Mouse (Mus musculus) forebrain, embryonic 16.5 days (tissue): ENCODE data around the gene Rps19. TPM values are rescaled to one million over a fixed set of nuclear protein-coding genes. Genes with fewer than 3 reads are reported as not detected.

Experiments used
- ATAC-seq: fragments of 200-750 bp; cut with Nextera tagmentation; 2 replicates; pipeline ENCODE4 v1.8.0; 2017; ENCODE audit warnings: mild to moderate bottlenecking, moderate library complexity
- H3K27ac ChIP-seq: fragments of 300-500 bp; sonication (generic); 2 replicates; pipeline ENCODE4 v1.5.1; 2014; ENCODE audit warnings: low read length, control low read depth
- H3K27me3 ChIP-seq: fragments of 300-500 bp; sonication (generic); replicated peaks from 2 replicates; pipeline ENCODE4 v1.6.1; 2014; ENCODE audit warnings: low read length; ENCODE audit not compliant: control insufficient read depth, insufficient read depth
- H3K36me3 ChIP-seq: fragments of 300-500 bp; sonication (generic); 2 replicates; pipeline ENCODE4 v1.6.1; 2014; ENCODE audit not compliant: control insufficient read depth, insufficient read depth
- H3K4me1 ChIP-seq: fragments of 300-500 bp; sonication (generic); replicated peaks from 2 replicates; pipeline ENCODE4 v1.6.1; 2014; ENCODE audit warnings: low read length; ENCODE audit not compliant: control insufficient read depth, insufficient read depth
- H3K4me2 ChIP-seq: fragments of 300-500 bp; sonication (generic); 2 replicates; pipeline ENCODE4 v1.6.1; 2014; ENCODE audit warnings: mild to moderate bottlenecking, low read length, control low read depth
- H3K4me3 ChIP-seq: fragments of 300-500 bp; sonication (generic); replicated peaks from 2 replicates; pipeline ENCODE4 v1.5.1; 2014; ENCODE audit warnings: mild to moderate bottlenecking, low read length, control low read depth
- H3K9ac ChIP-seq: fragments of 300-500 bp; sonication (generic); replicated peaks from 2 replicates; pipeline ENCODE4 v1.6.1; 2014; ENCODE audit warnings: low read depth, low read length, control low read depth
- H3K9me3 ChIP-seq: fragments of 300-500 bp; sonication (generic); 2 replicates; pipeline ENCODE4 v1.6.1; 2016; ENCODE audit warnings: low read length; ENCODE audit not compliant: control insufficient read depth
- WGBS: fragments of 180-500 bp; shearing (Covaris S2); extraction: QIAGEN DNeasy Blood & Tissue Kit; methylation state at CpG from one replicate; pipeline ENCODE4 v1.1.7; 2014; 5-methylcytosine and 5-hydroxymethylcytosine counted together
- polyA plus RNA-seq: library from polyadenylated mRNA; unstranded; fragments of >200 nt; fragmentation: Nextera tagmentation; extraction: Ambion mirVana; gene quantifications from 2 replicates; pipeline ENCODE4 v1.2.1, GENCODE M21; 2015

Rps19 gene
- polyA plus RNA-seq, 1 experiment from 2014 or later: 1,290 TPM

DNA sequence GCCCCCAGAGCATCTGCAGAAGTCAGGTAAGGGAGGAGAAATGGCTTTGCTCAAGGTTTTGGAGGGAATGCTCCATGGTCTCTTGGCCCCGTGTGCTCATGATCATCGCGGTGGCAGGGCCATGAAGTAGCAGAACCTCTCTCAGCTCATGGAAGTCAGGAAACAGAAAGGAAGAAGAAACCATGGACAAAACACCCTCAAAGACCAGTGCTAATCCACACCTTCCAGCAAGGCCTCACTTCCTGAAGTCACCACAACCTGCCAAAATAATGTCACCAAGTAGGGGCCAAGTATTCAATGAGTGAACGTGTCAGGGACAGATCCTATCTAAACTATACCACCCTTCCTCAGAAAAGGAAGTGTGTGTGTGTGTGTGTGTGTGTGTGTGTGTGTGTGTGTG, 21.3 kb upstream of the Rps19 start:
- H3K27ac ChIP-seq: no peak overlapping the region
- no peaks in the 10 kb centered on the region for H3K36me3 ChIP-seq
- no peak overlapping the region for H3K9ac ChIP-seq
- no peaks in the 10 kb centered on the region for H3K9me3 ChIP-seq
- no peak for ATAC-seq
- H3K4me2 ChIP-seq: no peak overlapping the region
- no peak overlapping the region for H3K4me3 ChIP-seq
- WGBS: 87% methylated on average over 4 of the region's 4 CpGs
- no peaks in the 10 kb centered on the region for H3K27me3 ChIP-seq
- no peaks in the 10 kb centered on the region for H3K4me1 ChIP-seq

DNA sequence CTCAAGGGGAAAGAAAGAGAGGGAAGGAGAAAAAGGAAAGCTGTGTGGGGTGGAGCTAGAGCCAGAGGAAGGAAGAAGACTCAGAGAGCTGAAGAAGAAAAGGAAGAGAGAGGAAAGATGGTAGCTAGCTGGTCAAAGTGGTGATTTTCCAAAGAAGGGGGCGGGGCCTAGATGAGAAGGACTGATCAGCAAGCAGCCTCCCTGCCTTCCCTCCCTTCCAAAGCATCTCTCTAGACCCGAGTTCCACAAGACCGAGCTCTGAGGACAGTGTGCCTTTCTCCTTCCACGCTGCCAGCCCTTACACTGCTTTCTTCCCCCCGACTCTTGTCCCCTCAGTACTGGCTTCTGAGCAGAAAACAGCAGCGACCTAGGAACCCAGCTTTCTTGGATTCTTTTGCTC, 20.0 kb upstream of the Rps19 start:
- no peak for ATAC-seq
- H3K9me3 ChIP-seq: no peaks in the 10 kb centered on the region
- H3K4me2 ChIP-seq: no peak overlapping the region
- H3K36me3 ChIP-seq: no peaks in the 10 kb centered on the region
- WGBS: 28% methylated on average over 6 of the region's 6 CpGs
- no peak overlapping the region for H3K27ac ChIP-seq
- no peak overlapping the region for H3K4me3 ChIP-seq
- 0 out of 2 replicates have a peak overlapping the region, but pooled peaks have one; percentile 13 for H3K9ac ChIP-seq
- H3K27me3 ChIP-seq: no peaks in the 10 kb centered on the region
- no peaks in the 10 kb centered on the region; the same call in 1 of the 2 replicates for H3K4me1 ChIP-seq

DNA sequence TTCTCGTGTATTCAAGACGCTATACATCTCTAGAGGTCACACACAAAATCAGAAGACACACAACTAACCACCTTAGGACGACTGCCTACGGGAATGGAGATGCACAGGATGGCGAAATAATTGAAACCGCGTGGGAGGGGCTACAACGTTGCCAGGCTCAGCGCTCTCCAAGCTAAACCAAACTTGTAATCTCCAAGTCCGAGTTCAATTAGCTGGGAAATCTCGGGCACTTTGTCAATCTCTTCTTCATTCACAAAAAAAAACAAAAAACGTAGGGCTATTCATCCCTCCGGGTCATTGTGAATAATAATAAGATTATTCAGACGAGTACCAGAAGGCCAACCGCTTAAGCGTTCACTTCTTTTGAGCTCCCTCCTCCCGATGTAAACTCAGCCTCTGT, 15.1 kb upstream of the Rps19 start:
- H3K9ac ChIP-seq: no peak overlapping the region
- H3K27me3 ChIP-seq: no peaks in the 10 kb centered on the region
- no peak for ATAC-seq
- H3K4me1 ChIP-seq: peaks cover 2% of the 10 kb centered on the region; the same call in 1 of the 2 replicates
- H3K27ac ChIP-seq: no peak overlapping the region
- no peaks in the 10 kb centered on the region for H3K36me3 ChIP-seq
- H3K4me2 ChIP-seq: no peak overlapping the region
- H3K9me3 ChIP-seq: no peaks in the 10 kb centered on the region
- WGBS: 20% methylated on average over 17 of the region's 17 CpGs
- no peak overlapping the region for H3K4me3 ChIP-seq

DNA sequence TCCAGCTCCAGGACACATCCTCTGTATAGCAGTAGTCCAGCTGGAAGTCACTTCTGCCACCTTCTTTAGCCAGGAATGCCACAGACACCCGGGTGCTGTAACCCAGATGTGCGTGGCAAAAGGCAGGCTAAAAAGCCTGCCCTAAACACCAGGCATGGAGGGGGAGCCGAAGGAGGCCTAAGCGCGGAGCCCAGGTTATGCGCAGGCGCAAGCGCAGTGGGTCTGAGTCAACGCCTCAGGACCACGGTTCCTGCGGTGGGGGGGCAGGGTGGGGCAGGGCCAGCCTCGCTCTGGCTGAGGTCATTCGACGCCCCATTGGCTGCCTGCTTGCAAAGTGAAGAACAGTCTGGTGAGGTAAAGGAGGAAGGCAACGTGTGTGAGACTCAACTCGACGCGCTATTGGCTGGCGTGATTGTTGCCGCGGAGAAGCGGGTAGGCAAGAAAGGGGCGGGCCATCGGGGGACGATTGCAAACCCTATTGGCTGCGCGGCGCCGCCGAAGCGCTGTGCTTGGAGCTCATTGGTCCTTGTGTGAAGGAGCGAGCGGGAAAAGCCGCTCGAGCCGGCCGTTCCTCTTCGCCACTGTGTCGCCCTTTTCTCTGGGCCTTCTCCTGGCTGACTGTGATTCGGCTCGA, 14.5 kb upstream of the Rps19 start, which contains the start of the genes Lypd4 and Dmrtc2:
Gene Lypd4 (minus strand): TSS at position 410 of the 634 bp plus-strand sequence.
Gene Dmrtc2 (plus strand): TSS at position 526 of the 634 bp plus-strand sequence.
- Histone ChIP-seq H3K4me3 (no peak within 1 kb of the TSS), H3K27ac (no peak within 1 kb of the TSS), H3K9me3 (no peaks in the 10 kb centered on the region), H3K4me2 (no peak within 1 kb of the TSS), H3K27me3 (no peaks in the 10 kb centered on the region), H3K9ac (no peak within 1 kb of the TSS), H3K36me3 (no peaks in the 10 kb centered on the region), H3K4me1 (peaks cover 2% of the 10 kb centered on the region; the same call in 1 of the 2 replicates)
- no peak for ATAC-seq
- 57% methylated on average over 41 of the region's 41 CpGs for WGBS

DNA sequence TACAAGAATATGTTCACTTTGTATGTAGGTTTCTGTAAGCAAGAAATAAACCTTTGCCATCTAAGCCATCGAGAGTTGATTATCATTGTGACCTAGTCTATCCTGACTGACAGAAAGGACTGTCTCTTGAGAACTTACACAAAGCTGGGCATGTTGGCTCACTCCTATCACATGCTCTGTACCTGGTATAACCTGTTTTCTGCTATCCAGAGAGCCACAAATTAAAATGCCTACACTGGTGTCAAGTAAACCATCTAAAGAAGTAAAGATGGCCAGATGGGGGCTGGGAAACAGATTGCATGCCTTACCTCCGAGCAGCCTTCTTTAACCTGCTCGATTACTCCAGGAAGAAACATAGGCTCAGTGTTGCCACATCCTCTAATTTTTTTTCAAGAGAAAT, 6.6 kb upstream of the Rps19 start:
- H3K9ac ChIP-seq: no peak overlapping the region
- no peaks in the 10 kb centered on the region for H3K4me1 ChIP-seq
- no peaks in the 10 kb centered on the region for H3K27me3 ChIP-seq
- WGBS: 86% methylated on average over 3 of the region's 3 CpGs
- H3K9me3 ChIP-seq: no peaks in the 10 kb centered on the region
- no peaks in the 10 kb centered on the region for H3K36me3 ChIP-seq
- no peak for ATAC-seq
- no peak overlapping the region for H3K4me3 ChIP-seq
- H3K4me2 ChIP-seq: no peak overlapping the region
- H3K27ac ChIP-seq: no peak overlapping the region

DNA sequence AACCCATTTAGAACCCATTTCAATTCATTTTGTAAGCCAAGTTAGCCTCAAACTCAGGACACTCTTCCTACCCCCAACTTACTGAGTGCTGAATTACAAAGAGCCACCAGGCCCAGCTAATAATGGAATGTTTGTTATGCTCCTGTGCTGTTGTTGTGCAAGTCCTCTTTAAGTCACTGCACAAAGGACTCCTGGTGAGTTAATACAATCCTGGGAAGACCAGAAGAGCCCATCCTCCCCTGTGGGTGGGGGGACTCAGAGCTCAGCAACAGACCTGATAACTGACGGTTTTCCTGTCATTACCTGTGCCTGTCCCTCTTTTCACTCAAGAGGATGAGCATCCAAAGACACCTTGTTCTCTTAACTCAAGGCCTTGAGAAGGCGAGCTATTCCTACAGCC, 4.6 kb upstream of the Rps19 start:
- Histone ChIP-seq H3K4me3 (no peak overlapping the region), H3K36me3 (no peaks in the 10 kb centered on the region), H3K9ac (no peak overlapping the region), H3K4me2 (no peak overlapping the region), H3K27me3 (no peaks in the 10 kb centered on the region), H3K4me1 (no peaks in the 10 kb centered on the region), H3K27ac (no peak overlapping the region), H3K9me3 (no peaks in the 10 kb centered on the region)
- ATAC-seq: no peak
- 23% methylated on average over 2 of the region's 2 CpGs for WGBS

DNA sequence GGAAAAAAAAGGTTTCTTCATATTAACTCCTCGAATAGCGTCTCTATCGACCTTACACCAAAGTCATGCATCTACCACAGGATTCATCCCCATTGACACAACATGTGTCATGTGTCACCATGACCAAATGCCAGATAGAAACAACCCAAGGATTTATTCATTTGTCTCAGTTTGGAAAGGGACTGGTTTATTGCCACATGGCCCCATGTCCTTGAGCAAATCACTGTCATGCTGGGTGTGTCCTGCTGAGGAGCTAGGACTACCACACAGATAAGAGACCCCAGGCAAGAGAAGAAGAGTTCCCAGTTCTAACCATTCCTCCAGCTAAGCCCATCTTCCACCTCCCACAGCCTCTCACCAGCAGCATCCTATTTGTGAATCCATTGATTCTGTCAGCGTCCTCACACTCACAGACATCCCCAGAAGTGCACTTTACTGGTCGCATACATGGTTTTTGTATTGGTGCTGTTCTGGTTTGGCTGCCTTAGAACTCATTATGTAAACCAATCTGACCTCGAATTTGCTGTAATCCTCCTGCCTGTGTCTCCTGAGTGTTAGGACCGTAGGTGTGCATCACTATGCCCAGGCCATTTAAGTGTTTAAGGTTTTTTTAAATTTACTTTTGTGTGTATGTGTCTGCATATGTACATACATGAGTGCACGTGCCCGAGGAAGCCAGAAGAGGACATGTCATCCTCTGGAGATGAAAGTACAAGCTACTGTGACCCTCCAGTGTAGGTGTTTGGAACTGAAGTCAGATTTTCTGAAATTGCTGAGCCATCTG, 1.6 kb upstream of the Rps19 start:
- ATAC-seq: no peak
- 0 out of 2 replicates have a peak, but pooled peaks cover 2% of the 10 kb centered on the region for H3K36me3 ChIP-seq
- H3K27ac ChIP-seq: no peak overlapping the region
- no peaks in the 10 kb centered on the region for H3K9me3 ChIP-seq
- no peak overlapping the region for H3K4me3 ChIP-seq
- H3K9ac ChIP-seq: no peak overlapping the region
- peaks cover 21% of the 10 kb centered on the region for H3K4me1 ChIP-seq
- H3K4me2 ChIP-seq: no peak overlapping the region
- H3K27me3 ChIP-seq: no peaks in the 10 kb centered on the region
- WGBS: 93% methylated on average over 9 of the region's 9 CpGs

DNA sequence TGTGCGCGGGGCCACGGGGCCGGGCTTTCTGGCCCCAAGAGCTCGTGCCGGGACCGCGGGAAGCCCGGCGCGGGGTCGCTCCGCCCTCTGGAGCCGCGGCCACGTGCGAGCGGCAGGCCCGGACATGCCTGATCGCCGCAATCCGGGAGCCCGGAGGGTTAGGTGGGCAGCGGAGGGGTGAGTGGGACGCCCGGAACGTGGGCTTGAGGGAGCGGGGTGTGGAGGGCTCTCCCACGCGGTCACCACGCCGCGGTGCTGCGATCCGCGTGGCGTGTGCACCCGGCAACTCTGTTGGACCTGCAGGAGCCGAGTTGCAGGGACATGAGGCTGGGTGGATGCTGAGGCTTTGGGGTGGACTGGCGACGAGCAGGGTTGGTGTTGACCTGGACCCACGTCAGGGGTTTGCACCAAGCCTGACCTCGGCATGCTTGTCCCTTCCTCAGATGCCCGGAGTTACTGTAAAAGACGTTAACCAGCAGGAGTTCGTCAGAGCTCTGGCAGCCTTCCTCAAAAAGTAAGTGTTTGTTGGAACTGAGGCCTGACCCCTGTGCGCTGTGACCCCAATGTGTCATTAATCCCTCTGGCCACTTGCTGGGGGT, 621 bp downstream of the Rps19 start:
- H3K36me3 ChIP-seq: peaks cover 8% of the 10 kb centered on the region; the same call in 1 of the 2 replicates
- H3K27ac ChIP-seq: peak overlapping the region; percentile 78
- WGBS: under 1% methylated on average over 47 of the region's 47 CpGs
- H3K4me1 ChIP-seq: peaks cover 21% of the 10 kb centered on the region
- ATAC-seq: no peak
- no peaks in the 10 kb centered on the region for H3K9me3 ChIP-seq
- no peaks in the 10 kb centered on the region for H3K27me3 ChIP-seq
- peak overlapping the region; percentile 100 for H3K9ac ChIP-seq
- H3K4me3 ChIP-seq: peak overlapping the region; percentile 89
- peak overlapping the region; percentile 59 for H3K4me2 ChIP-seq
